Comparison of ENCODE assay signal across 28 mouse cellular contexts in genomic region chr15:101715831-101716230, GRCm38 (mm10). TPM values are rescaled to one million over a fixed set of nuclear protein-coding genes. Genes with fewer than 3 reads are reported as not detected.
DNase-seq lines count a peak whose midpoint lies in the region; ATAC-seq and TF ChIP-seq lines count a peak whose summit lies in the region.
"Had no signal": no experiment of that assay in that cellular context is flagged by ENCODE, and none has a peak within 500 bp of the region (broad histone marks: within the 10 kb centered on the region; RNA-seq: fewer than 3 reads in every experiment).

No protein-coding gene starts in this region.

- H3K4me1 ChIP-seq in stomach, embryonic 16.5 days (ENCODE audit: control insufficient read depth, insufficient read depth, low read length) = peaks cover 3% of the 10 kb centered on the region; the same call in 1 of the 2 replicates
- H3K4me1 ChIP-seq in stomach, postnatal 0 days (replicated peaks; ENCODE audit: control insufficient read depth, insufficient read depth) = no peaks in the 10 kb centered on the region
- no peaks in the 10 kb centered on the region for H3K4me1 ChIP-seq in liver, postnatal 0 days (ENCODE audit: insufficient read depth)
- H3K4me1 ChIP-seq: embryonic facial prominence, embryonic 12.5 days; forebrain, embryonic 15.5 days; hindbrain, embryonic 12.5 days; hindbrain, embryonic 15.5 days had no signal

- H3K9me3 ChIP-seq in stomach, embryonic 16.5 days (replicated peaks; ENCODE audit: control insufficient read depth, low read length) = no peaks in the 10 kb centered on the region
- no peaks in the 10 kb centered on the region for H3K9me3 ChIP-seq in stomach, postnatal 0 days (ENCODE audit: control insufficient read depth, low read length)
- no peaks in the 10 kb centered on the region for H3K9me3 ChIP-seq in liver, postnatal 0 days (ENCODE audit: low read length)
- H3K9me3 ChIP-seq: embryonic facial prominence, embryonic 12.5 days; forebrain, embryonic 15.5 days; hindbrain, embryonic 12.5 days; hindbrain, embryonic 15.5 days had no signal

- POLR2A ChIA-PET in Patski (lab: Charles Lee) = no interaction called here

- TF ChIP-seq EP300 in stomach, postnatal 0 days (optimal IDR thresholded peaks at IDR 0.05) = no peak
- TF ChIP-seq EP300 in liver, postnatal 0 days (IDR thresholded peaks at IDR 0.05; ENCODE audit: low read depth) = no peak

- no peaks in the 10 kb centered on the region for H3K36me3 ChIP-seq in stomach, embryonic 16.5 days (ENCODE audit: control insufficient read depth, insufficient read depth, low read length)
- H3K36me3 ChIP-seq in stomach, postnatal 0 days (ENCODE audit: control insufficient read depth, insufficient read depth, low read length) = no peaks in the 10 kb centered on the region
- H3K36me3 ChIP-seq in liver, postnatal 0 days (replicated peaks; ENCODE audit: insufficient read depth, low read length) = no peaks in the 10 kb centered on the region
- H3K36me3 ChIP-seq: embryonic facial prominence, embryonic 12.5 days; forebrain, embryonic 15.5 days; hindbrain, embryonic 12.5 days; hindbrain, embryonic 15.5 days had no signal

- no peak for DNase-seq in stomach, postnatal 0 days (ENCODE audit: low spot score)
- peak; percentile 89 for DNase-seq in 3T3-L1 (ENCODE audit: low read depth, low spot score)
- peak; percentile 20 for DNase-seq in Patski (ENCODE audit: low read depth, low spot score)
- peak; percentile 43 for DNase-seq in fibroblast of lung, adult 2 months (ENCODE audit: low read depth)
- no peak for DNase-seq in liver, postnatal 0 days
- no peak for DNase-seq in cerebellum, adult 9-11 months
- DNase-seq: adrenal gland, postnatal 10 days; adrenal gland, postnatal 36 days; cerebellum, adult 11-12 months; cerebellum, adult 8-10 months; cerebellum, postnatal 14 days; gastrocnemius, adult 2 months; gastrocnemius, postnatal 14 days; heart, adult 11 months; kidney, adult 2 months had no signal

- no peak for ATAC-seq in stomach, embryonic 16.5 days (ENCODE audit: insufficient read depth, low FRiP score)
- no peak for ATAC-seq in stomach, postnatal 0 days (ENCODE audit: low FRiP score, low TSS enrichment)
- peak; percentile 73 for ATAC-seq in Patski
- ATAC-seq in liver, postnatal 0 days = no peak
- ATAC-seq: activated CD4-positive, CD25-positive, alpha-beta regulatory T cell, adult 4 months; forebrain, embryonic 15.5 days; intestine, postnatal 0 days had no signal

- 54% methylated on average over 3 of the region's 3 CpGs for WGBS in stomach, embryonic 16.5 days
- 58% methylated on average over 3 of the region's 3 CpGs for WGBS in stomach, postnatal 0 days
- WGBS in liver, postnatal 0 days (ENCODE audit: insufficient replicate concordance) = 67% methylated on average over 3 of the region's 3 CpGs

- H3K4me2 ChIP-seq in stomach, embryonic 16.5 days (ENCODE audit: low read depth, low read length) = no peak overlapping the region
- no peak overlapping the region for H3K4me2 ChIP-seq in stomach, postnatal 0 days (replicated peaks; ENCODE audit: low read depth)
- H3K4me2 ChIP-seq in liver, postnatal 0 days (ENCODE audit: low read depth, low read length) = no peak overlapping the region
- H3K4me2 ChIP-seq: embryonic facial prominence, embryonic 12.5 days; forebrain, embryonic 15.5 days; heart, embryonic 11.5 days; hindbrain, embryonic 12.5 days; hindbrain, embryonic 15.5 days had no signal

- no peaks in the 10 kb centered on the region for H3K27me3 ChIP-seq in stomach, embryonic 16.5 days (ENCODE audit: control insufficient read depth, insufficient read depth, low read length)
- no peaks in the 10 kb centered on the region for H3K27me3 ChIP-seq in stomach, postnatal 0 days (ENCODE audit: control insufficient read depth, insufficient read depth, low read length)
- no peaks in the 10 kb centered on the region for H3K27me3 ChIP-seq in Patski
- H3K27me3 ChIP-seq in liver, postnatal 0 days (ENCODE audit: insufficient read depth, low read length) = no peaks in the 10 kb centered on the region
- H3K27me3 ChIP-seq: embryonic facial prominence, embryonic 12.5 days; forebrain, embryonic 15.5 days; hindbrain, embryonic 12.5 days; hindbrain, embryonic 15.5 days had no signal

- peak overlapping the region; percentile 38; the same call in 1 of the 2 replicates for H3K27ac ChIP-seq in stomach, embryonic 16.5 days (ENCODE audit: low read length)
- no peak overlapping the region; the same call in 1 of the 2 replicates for H3K27ac ChIP-seq in stomach, postnatal 0 days (replicated peaks)
- no peak overlapping the region for H3K27ac ChIP-seq in liver, postnatal 0 days (ENCODE audit: low read depth)
- H3K27ac ChIP-seq: embryonic facial prominence, embryonic 12.5 days; forebrain, embryonic 15.5 days; gastrocnemius, adult 2 months; hindbrain, embryonic 12.5 days; hindbrain, embryonic 15.5 days had no signal

- in situ Hi-C loops in Patski (cut with MboI; ENCODE audit: low pct_unique_long_range_greater_than_20kb) = no loop called here

- CTCF ChIA-PET in Patski (lab: Charles Lee) = no interaction called here

- no peak for TF ChIP-seq CTCF in stomach, postnatal 0 days (IDR thresholded peaks at IDR 0.05; ENCODE audit: low read depth)
- TF ChIP-seq CTCF in Patski (IDR thresholded peaks at IDR 0.05) = no peak
- no peak for TF ChIP-seq CTCF in liver, postnatal 0 days (IDR thresholded peaks at IDR 0.05; ENCODE audit: low read depth)

- H3K9ac ChIP-seq in stomach, embryonic 16.5 days (ENCODE audit: low read length) = no peak overlapping the region
- no peak overlapping the region for H3K9ac ChIP-seq in stomach, postnatal 0 days (ENCODE audit: low read length)
- H3K9ac ChIP-seq in liver, postnatal 0 days (replicated peaks) = no peak overlapping the region
- H3K9ac ChIP-seq: embryonic facial prominence, embryonic 12.5 days; forebrain, embryonic 15.5 days; hindbrain, embryonic 12.5 days; hindbrain, embryonic 15.5 days had no signal

- no peak overlapping the region for H3K4me3 ChIP-seq in stomach, embryonic 16.5 days (replicated peaks; ENCODE audit: low read length)
- no peak overlapping the region for H3K4me3 ChIP-seq in stomach, postnatal 0 days (ENCODE audit: low read depth, low read length)
- H3K4me3 ChIP-seq in liver, postnatal 0 days (ENCODE audit: low read depth, low read length) = no peak overlapping the region
- H3K4me3 ChIP-seq: embryonic facial prominence, embryonic 12.5 days; forebrain, embryonic 15.5 days; gastrocnemius, adult 2 months; hindbrain, embryonic 12.5 days; hindbrain, embryonic 15.5 days had no signal

RNA-seq across cellular contexts. Expression of gene Krt5, which starts 3.1 kb away (rescaled TPM):
- polyA plus RNA-seq in stomach, embryonic 16.5 days (2015; fragmentation: Nextera tagmentation; extraction: Ambion mirVana) = 464 and 594 TPM in 2 replicates
- 504 and 557 TPM in 2 replicates for polyA plus RNA-seq in stomach, postnatal 0 days (2015; fragmentation: Nextera tagmentation; extraction: Ambion mirVana)
- polyA plus RNA-seq in Patski (2021) = 0.03 TPM
- polyA plus RNA-seq in liver, postnatal 0 days (2015; fragmentation: Nextera tagmentation; extraction: Ambion mirVana) = not detected in 2 replicates
- polyA plus RNA-seq: activated CD4-positive, CD25-positive, alpha-beta regulatory T cell, adult 4 months; heart, embryonic 14.5 days; heart, postnatal 0 days; intestine, embryonic 14.5 days had no signal

RNA-seq across cellular contexts. Expression of gene Krt6a, which starts 21.7 kb away (rescaled TPM):
- polyA plus RNA-seq in stomach, embryonic 16.5 days (2015; fragmentation: Nextera tagmentation; extraction: Ambion mirVana) = 458 and 584 TPM in 2 replicates
- 30.7 and 42.9 TPM in 2 replicates for polyA plus RNA-seq in stomach, postnatal 0 days (2015; fragmentation: Nextera tagmentation; extraction: Ambion mirVana)
- polyA plus RNA-seq in Patski (2021) = not detected
- polyA plus RNA-seq in liver, postnatal 0 days (2015; fragmentation: Nextera tagmentation; extraction: Ambion mirVana) = not detected in 2 replicates
- polyA plus RNA-seq: activated CD4-positive, CD25-positive, alpha-beta regulatory T cell, adult 4 months; forebrain, embryonic 11.5 days; forebrain, embryonic 15.5 days; heart, embryonic 11.5 days; heart, embryonic 14.5 days; heart, postnatal 0 days; hindbrain, embryonic 12.5 days; intestine, embryonic 14.5 days; kidney, adult 2 months had no signal

RNA-seq across cellular contexts. Expression of gene Krt71, which starts 27.1 kb away (rescaled TPM):
- not detected in 2 replicates for polyA plus RNA-seq in stomach, embryonic 16.5 days (2015; fragmentation: Nextera tagmentation; extraction: Ambion mirVana)
- polyA plus RNA-seq in stomach, postnatal 0 days (2015; fragmentation: Nextera tagmentation; extraction: Ambion mirVana) = not detected in 2 replicates
- polyA plus RNA-seq in Patski (2021) = not detected
- not detected in 2 replicates for polyA plus RNA-seq in liver, postnatal 0 days (2015; fragmentation: Nextera tagmentation; extraction: Ambion mirVana)
- polyA plus RNA-seq: activated CD4-positive, CD25-positive, alpha-beta regulatory T cell, adult 4 months; embryonic facial prominence, embryonic 12.5 days; forebrain, embryonic 11.5 days; forebrain, embryonic 15.5 days; heart, embryonic 11.5 days; heart, embryonic 14.5 days; heart, postnatal 0 days; hindbrain, embryonic 12.5 days; intestine, embryonic 14.5 days; intestine, postnatal 0 days; kidney, adult 2 months had no signal

RNA-seq across cellular contexts. Expression of gene Krt6b, which starts 35.7 kb away (rescaled TPM):
- 14.7 and 18.5 TPM in 2 replicates for polyA plus RNA-seq in stomach, embryonic 16.5 days (2015; fragmentation: Nextera tagmentation; extraction: Ambion mirVana)
- 3.3 and 4.7 TPM in 2 replicates for polyA plus RNA-seq in stomach, postnatal 0 days (2015; fragmentation: Nextera tagmentation; extraction: Ambion mirVana)
- polyA plus RNA-seq in Patski (2021) = not detected
- not detected in 2 replicates for polyA plus RNA-seq in liver, postnatal 0 days (2015; fragmentation: Nextera tagmentation; extraction: Ambion mirVana)
- polyA plus RNA-seq: brain, embryonic 14.5 days; embryonic facial prominence, embryonic 12.5 days; forebrain, embryonic 11.5 days; forebrain, embryonic 15.5 days; heart, embryonic 11.5 days; heart, embryonic 14.5 days; hindbrain, embryonic 12.5 days; hindbrain, embryonic 15.5 days; intestine, embryonic 14.5 days; kidney, adult 2 months had no signal

Comparison
In these comparisons a context has a peak if more than half of its experiments do, and no peak if none do; other contexts are left out.
1. DNase-seq: peak in 3T3-L1 (single experiment), Patski (single experiment) and fibroblast of lung, adult 2 months (single experiment); none in stomach, postnatal 0 days (single experiment), liver, postnatal 0 days (single experiment) and cerebellum, adult 9-11 months (single experiment).
2. RNA of gene Krt5, which starts 3.1 kb away (polyA plus RNA-seq): 504 to 557 TPM in stomach, postnatal 0 days and 464 to 594 TPM in stomach, embryonic 16.5 days; 0.03 TPM in Patski (single experiment) and not detected in liver, postnatal 0 days; every median in the first group is over 100 times any median in the second.
3. RNA of gene Krt6a, which starts 21.7 kb away (polyA plus RNA-seq): 458 to 584 TPM in stomach, embryonic 16.5 days and 30.7 to 42.9 TPM in stomach, postnatal 0 days; not detected in Patski (single experiment) and not detected in liver, postnatal 0 days; every median in the first group is over 10 times any median in the second.